Mouse (Mus musculus) neutrophil, adult 5-6 weeks (primary cell): ENCODE measurements around the gene Gm17581. TPM values are rescaled to one million over a fixed set of nuclear protein-coding genes. Genes with fewer than 3 reads are reported as not detected.
"Not testable (repeated sequence)": the region's sequence is repeated elsewhere in the genome, so short reads cannot be mapped to it uniquely, and the experiment has no call there.

Experiments
- ATAC-seq: fragments of 151-379, 151-347 bp; 2 replicates; pipeline ENCODE4 v1.8.0; 2017; ENCODE audit warnings: mild to moderate bottlenecking, moderate TSS enrichment; ENCODE audit not compliant: insufficient number of reproducible peaks, poor library complexity, low FRiP score, severe bottlenecking; ENCODE audit errors: extremely low read depth
- total RNA-seq: library from RNA; stranded (forward); fragments of 200-1000 nt; gene quantifications from 2 replicates; pipeline ENCODE4 v1.2.3, GENCODE M21; 2017

The Gm17581 gene
- total RNA-seq, result not detected in 2 replicates

DNA sequence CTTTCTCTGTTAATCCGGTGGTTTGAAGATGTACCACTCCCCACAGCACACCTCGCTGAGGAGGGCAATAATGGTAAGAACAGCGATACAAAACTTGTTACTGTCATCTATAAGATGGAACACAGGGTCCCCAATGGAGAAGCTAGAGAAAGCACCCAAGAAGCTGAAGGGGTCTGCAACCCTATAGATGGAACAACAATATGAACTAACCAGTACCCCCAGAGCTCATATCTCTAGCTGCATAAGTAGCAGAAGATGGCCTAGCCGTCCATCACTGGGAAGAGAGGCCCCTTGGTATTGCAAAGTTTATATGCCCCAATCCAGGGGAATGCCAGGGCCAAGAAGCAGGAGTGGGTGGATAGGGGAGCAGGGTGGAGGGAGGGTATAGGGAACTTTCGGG is at the start of gene Gm17581:
TSS of gene Gm17581 (minus strand) at position 101 of the 400 bp plus-strand sequence.
- not testable (repeated sequence) for ATAC-seq

DNA sequence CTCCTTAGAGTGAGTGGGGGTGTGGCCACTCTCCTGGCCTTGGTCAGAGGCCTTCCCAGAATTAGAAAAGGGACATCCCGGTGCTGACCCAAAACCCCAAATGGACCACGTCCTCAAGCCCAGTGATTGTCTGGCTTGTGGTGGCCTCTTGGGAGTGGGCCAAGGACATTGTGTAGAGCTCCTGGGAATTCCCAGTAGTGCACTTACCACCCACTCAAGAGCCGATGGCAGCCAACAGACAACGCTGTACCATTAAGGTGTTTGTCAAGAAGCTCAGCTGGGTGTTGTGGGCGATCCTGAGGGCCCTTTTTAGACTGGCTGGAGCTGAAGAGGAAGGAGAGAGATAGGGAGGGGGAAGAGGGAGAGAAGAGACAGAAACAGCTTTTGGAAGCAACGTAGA is 48.9 kb upstream of the Gm17581 start:
- ATAC-seq, result no peak

DNA sequence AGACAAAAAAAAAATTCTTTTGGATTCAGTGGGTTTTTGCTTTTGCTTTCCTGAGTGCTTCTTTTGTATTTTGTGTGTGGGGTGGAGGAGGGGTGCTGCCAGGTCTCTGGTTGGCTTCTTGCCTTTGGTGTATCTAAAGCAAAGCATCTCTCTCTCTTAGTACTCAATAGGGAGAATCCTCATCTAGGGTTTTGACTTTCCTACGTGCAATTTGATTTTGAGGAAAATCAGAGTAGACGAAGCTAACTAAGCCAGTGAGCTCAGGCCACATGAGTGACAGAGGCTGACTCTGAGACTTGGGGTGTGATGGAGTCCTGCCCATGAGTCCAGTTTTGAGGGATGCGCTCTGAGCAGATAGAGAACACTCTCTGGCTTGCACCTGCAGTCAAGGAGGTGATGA is 43.8 kb upstream of the Gm17581 start:
- ATAC-seq, result no peak

DNA sequence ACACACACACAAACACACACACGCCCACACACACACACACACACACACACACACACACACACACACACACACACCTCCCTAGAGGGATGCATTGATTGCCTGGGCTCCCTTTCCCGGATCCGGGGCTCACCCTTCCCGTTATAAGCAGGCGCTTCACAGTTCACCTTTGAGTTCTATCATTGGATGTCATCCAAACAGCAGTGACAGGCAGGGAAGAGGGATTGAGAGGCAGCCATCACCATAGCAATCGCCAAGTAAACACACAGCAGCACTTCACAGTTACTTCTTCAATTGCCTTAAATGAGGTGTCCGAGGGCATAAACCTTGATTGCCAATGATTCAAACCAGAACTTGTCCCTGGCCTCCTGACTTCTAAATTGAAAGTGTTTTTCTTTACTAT is 43.4 kb upstream of the Gm17581 start:
- ATAC-seq, result no peak

DNA sequence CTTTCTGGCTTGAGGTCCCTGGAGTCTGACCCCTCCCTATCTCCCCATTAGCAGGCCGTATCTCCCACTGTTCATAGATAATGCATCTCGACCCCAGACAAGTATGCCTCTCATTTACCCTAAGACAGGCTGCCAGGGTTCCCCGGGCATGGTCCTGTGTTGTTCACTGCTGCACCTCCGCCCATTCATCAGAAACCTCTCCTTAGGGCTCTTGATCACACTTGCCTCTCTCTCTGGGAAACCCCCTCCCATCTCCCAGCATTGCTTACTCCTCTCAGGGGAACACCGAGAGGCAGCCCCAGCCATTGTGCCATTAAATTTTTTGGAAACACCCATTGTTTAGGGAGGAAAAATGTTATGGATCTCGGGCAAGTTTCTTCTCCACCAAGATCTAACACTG is 42.3 kb upstream of the Gm17581 start:
- no peak for ATAC-seq

DNA sequence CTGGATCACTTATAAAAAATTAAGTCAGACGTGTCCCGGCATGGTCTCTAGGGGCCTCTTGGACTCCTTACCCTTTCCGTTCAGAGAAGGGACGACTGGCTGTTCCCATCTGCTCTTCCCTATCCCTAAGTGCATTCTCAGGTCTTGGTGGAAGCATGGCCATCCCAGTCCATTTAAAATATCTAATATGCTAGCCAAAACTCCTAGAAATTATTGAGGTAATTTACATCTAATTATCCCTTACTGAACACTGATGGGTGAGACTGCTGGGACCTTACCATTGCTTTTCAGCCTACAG is 42.0 kb upstream of the Gm17581 start:
- no peak for ATAC-seq

DNA sequence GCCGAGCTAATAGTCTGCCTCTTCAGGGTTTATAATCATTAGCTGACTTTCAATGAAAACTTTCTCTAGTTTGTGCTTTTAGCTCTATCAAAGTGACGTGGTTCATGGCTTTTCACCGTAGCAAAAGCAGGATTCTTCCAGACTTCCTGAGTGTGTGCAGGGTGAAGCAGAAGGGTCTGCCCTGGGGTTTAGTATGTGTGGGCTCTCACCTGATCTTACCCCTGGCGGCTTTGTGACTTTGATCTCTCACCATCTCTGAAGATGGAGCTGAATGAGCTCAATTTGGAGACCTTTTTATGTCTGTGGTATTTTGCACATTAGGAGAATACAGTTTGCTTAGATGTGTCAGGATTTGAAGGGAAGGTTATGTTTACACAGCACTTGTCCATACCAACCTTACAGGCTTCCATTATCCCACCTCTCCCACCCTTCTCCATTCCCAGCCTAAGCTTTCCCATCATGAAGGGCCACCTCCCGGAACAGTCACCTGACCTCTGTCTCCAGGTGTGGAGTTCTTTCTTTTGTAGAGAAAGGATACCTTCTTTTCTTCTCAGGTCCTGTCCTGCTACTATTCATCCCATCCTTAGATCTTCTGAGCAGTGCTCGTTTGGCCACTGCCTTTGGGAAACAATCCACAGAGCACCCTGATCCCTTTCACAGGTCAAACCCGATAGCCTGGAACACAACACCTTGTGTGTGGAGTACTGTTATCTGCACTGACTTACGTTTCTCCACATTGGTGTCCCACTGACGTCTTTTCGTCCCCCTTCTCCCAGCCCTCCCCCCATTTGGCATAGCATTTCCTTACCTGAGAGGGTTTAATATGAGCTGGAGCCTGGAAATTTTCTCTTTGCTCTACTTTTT is 41.4 kb upstream of the Gm17581 start:
- no peak for ATAC-seq

DNA sequence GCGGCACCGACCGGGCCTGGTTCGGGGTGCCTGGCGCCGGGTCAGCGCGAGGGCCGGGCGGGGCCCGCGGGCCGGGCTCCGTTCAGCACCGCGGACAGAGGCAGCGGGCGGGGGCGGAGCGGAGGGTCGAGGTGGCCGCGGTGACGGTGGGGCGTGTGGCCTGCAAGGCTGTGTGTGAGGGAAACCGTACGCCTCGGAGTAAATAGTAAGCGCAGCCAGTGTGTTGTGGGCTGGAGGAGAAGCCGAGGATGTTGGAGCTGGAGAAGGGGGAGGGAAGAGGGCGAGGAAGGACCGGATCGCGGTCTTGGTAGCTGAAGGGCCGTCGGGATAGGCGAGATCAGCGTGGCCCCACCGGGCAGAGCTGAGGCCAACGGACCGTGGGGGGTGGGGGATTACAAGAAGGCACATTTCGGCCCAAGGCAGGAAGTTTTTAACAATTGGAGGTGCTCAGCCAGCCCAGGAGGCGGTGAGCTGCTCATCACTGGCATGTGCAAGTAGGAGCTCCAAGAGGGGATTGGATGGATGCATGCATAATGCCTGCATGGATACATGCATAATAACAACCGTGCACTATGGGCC is 40.1 kb upstream of the Gm17581 start:
- no peak for ATAC-seq

DNA sequence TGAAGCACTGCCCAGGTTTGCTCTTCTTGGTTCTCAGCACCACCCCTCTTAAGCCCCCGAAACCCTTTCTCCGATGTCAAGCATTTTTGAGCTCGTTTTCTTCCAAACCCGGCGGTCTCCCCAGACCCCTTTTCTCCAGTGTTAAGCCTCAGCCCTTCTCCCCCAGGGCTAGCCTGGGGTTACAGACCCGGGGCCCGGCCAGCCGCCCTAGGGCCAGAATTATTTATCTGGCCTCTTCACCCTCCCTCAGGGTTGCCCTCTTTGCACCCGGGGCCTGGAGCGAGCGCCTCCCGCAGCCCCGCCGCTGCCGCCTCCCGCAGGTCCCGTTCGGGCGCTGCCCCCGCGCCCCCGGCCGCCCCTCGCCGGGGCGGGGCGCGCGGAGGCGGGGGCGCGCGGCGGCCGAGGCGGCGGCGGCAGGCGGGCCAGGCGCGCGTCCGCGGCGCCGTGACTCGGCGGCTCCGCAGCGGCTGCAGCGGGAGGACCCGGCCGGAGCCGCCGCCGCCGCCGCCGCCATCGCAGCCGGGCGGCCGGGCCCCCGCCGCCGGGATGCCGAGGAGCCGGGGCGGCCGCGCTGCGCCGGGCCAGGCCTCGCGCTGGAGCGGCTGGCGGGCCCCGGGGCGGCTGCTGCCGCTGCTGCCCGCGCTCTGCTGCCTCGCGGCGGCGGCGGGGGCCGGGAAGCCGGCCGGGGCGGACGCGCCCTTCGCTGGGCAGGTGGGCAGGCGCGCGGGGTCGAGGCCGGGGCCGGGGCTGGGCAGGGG is 39.4 kb upstream of the Gm17581 start, which contains the start of gene Mmp24:
TSS of gene Mmp24 (plus strand) at position 416 of the 758 bp plus-strand sequence.
- ATAC-seq, result no peak

DNA sequence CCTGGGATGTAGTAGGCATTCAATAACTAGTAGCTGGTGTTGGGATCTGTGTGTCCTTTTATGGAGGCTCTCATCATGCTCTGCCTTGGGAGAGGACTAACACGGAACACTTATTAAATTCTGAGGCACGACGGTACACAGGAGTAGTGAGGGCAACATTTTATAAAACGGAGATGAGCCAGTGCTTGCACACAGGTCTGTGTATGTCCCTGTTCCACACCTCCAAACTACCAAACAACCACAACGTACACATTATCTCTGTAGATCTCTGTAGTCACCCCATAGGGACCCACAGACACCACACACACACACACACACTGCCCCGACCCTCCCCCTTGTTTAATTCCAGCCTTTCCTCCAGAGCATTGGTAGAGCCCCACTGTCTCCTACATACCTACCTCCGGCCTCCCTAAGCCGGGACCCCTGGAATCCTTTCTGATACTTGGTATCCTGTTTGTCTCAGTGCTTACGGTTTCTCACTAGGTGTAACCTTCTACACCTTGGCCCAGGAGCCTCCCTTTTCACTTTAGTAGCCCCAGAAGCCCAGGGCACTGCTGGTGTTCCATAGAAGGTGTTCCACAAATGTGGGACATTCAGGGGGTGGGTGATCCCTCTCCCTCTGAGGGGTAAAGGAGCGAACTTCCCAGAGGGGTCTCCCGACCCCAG is 38.7 kb upstream of the Gm17581 start:
- no peak for ATAC-seq

DNA sequence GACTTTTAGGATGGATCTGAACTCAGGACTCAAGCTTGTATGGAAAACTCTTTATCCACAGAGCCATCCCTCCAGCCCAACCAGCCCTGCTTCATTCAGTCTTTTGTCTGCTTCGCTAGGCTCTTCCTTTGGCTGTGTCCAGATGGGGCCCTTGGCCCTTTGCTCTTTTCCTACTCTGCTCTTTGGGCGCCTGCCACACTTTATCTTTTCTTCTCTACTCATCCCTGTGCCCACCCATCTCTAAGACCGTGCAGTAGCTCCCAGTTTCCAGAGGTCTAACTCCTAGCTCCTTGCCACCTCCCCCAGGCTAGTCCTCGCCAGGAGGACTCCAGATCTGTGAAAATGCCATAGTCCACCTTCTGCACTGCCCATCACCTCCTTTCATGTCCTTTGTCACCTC is 38.0 kb upstream of the Gm17581 start:
- ATAC-seq, result no peak

DNA sequence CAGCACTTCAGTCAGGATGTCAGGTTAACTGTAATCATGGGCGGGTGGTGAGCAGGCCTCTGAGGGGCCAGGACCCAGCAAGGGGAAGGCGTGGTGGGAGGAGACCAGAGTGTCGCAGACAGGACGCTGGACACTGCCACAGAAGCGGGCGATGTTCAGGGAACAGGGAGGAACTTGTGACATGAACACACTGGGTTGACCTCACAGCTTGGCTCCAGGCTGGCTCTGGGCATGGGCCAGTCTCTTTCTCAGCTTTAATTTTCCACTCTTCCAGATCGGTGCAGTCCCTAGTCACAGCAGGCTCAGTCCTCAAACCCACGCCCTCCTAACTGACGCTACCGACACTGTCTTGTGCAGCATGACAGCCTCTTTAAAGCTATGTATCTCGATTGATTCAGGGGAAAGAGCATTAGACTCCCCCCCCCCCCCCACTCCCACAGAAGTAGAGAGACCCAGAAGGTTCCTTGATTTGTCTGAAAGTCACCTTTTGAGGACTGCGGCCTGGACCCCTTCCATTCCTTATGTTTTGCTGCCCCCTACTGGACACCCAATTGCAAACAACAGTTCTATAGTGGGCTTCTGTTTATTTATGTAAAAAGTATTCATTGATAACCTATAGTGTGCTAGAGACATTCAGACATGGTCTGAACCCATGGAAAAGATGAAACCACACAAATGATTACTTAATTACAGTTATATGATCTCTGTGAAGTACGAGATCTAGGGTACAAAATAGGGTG is 29.2 kb upstream of the Gm17581 start:
- peak; percentile 60; the same call in 1 of the 2 replicates for ATAC-seq

DNA sequence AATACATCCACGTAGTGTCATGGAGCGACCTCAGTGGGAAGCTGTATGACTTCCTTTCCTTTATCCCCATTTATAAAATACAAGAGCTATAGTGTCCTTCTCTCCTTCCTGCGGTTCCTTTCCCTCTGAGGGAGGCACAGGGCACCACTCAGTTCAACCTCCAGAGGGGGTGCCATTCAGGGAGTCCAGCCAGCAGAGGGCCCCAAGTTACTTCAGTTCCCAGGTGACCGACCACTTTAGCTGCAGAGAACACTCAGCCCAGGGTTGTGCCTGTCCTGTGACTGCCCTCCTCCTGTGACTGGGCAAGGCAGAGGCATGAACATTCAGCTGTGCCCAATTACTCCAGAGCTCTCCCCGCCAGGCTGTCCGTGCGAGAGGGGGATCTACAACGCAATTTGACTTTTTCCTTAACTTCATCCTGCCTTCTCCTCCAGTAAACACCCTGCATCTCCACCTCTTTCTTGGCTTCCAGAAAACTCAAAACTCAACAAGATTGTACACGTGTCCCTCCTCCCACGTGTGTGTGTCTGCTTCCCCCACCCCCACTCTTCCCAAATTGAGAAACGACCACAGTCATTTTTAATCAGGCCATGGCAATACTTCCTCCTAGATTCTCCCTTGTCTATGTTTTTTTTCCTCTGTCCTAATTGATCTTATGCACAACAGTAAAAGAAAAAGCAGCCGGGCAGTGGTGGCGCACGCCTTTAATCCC is 21.3 kb upstream of the Gm17581 start:
- no peak for ATAC-seq

DNA sequence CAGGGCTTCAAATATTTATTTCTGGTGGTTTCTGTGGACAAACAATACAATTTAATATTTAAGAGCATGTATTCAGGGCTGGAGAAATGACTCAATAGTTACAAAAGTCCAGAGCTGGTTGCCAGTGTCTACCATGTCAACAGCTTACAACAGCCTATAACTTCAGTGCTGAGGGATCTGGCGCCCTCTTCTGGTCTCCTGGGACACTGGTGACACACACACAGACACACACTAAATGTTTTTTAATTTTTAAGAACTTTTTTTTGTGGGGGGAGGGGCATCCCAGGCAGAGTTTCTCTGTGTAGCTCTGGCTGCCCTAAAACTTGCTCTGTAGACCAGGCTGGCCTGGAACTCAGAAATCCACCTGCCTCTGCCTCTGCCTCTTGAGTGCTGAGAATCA is 20.1 kb upstream of the Gm17581 start:
- no peak for ATAC-seq

DNA sequence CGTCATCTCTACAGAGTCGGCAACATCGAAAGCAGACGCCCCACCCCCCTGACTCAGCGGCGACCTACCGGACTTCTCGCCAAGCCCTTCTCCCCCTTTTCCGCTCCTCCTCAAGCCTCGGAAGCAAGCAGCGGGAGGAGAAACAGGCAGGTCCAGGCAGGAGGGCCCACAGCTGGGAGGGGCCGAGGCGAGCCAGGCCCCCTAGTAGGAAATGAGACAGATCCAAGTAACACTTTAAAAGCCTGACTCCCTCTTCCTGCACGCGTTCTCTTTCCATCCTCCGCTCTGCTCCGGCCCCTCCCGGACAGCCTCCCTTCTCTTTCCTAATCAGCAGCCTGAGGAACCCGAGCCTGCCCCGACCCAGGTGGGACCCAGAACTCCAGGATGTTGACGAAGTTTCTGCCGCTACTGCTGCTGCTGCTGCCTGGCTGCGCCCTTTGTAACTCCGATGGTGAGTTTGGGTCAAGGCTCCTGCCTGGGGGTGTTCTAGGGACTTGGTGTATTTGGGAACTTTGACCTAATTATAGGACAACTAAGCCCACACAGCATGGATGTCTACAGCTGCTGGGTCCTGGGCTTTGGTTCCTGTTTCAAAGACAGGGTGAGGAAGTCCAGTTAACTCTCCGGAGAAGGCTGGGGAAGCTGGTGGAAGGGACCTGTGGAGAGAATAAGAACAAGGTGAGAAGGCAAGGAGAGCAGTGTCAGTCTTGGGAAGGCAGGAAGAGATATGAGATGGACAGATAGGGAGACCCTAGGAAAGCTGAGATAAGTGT is 15.5 kb upstream of the Gm17581 start, which contains the start of gene Procr:
TSS of gene Procr (plus strand) at position 104 of the 773 bp plus-strand sequence.
- ATAC-seq, result no peak

DNA sequence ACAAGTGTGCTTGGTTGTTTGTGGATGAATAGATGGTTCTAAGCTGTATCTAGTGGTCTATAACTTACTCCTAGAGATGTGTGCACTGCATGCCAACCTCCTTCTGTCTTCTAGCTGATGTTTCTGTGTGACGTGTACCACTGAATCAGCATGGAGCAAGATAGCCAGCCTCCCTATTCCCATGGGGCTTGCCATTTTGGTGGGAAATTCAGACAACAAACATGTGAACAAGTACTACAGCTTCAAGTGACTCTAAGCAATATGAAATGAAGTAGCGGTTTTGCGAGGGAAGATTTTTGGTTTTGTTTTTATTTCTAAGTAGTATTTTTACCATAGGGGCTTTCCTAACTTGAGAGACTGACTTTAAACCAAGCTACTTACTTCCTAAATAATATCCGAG is 13.7 kb upstream of the Gm17581 start:
- ATAC-seq, result no peak

DNA sequence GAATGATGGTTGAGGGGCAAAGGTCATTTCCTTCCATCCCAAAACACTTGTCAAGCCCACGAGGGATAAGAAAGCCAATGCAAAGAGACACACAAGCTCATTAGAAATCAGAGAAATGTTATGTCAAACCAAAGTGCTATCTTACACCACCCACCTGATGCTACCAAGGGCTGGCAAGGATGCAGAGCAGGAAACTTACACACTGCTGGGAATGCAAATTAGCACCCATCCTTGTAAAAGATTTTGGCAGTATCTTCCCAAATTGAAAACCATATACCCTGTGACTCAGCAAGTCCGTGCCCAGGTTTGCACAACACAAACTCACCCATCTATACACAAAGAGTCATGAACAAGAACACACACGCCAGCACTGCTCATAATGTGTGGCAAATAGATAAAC is 9.8 kb upstream of the Gm17581 start:
- ATAC-seq, result no peak
